Mouse (Mus musculus): ENCODE data around the gene Islr.
"Not testable (repeated sequence)": the region's sequence is repeated elsewhere in the genome, so short reads cannot be mapped to it uniquely, and the experiment has no call there.

Islr gene

DNA sequence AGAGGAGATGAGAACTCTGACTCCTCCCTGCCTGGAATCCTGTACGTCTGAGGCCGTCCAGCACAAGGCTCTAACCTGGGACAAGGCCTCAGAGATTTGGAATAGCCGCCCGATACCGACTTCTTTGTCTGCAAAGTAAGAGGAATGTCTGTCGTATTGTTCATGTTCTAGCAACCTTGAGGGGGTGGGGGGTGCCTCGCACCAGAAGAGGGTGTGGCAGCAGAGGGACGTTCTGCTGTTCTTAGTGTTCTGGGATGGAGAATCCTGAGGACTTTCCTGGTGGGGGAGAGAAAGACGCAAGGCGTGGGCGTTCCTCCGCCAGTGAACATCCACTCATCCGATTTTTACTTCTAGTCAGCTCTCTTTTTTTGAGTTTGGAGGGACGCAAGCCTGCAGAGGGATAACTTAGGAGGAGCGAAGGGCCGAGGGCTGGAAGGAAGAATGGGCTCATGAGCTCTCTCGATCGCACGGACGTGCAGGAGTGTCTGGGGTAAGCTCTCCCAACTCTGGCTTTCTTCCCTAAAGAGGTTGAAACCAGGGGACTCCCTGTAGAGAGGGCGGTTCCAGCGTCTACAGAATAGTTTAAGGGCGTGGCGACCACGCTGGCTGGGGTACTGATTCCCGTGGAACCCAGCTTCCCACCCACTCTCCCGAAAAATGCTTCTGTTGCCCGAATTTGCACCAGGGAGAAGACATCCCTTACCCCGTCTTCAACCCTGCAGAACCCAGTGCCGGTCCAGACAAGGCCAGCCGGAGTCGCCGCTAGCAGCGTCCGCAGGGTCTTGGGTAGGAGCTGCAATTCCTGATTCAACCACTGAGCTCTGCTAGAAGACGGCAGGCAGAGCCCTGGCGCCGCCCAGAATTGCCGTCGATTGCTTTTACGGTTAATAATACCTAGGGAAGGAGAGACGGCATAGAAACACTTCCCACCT is at the start of gene Islr, which contains the start of gene Islr2:
TSS of gene Islr (minus strand) at position 791 of the 932 bp plus-strand sequence.
TSS of gene Islr2 (minus strand) at position 804 of the 932 bp plus-strand sequence.
- in situ Hi-C loops (cut with MboI, MseI), result loop anchor here (5.0 kb wide), 1 partner anchor 166 kb away; no protein-coding TSS in a partner anchor

DNA sequence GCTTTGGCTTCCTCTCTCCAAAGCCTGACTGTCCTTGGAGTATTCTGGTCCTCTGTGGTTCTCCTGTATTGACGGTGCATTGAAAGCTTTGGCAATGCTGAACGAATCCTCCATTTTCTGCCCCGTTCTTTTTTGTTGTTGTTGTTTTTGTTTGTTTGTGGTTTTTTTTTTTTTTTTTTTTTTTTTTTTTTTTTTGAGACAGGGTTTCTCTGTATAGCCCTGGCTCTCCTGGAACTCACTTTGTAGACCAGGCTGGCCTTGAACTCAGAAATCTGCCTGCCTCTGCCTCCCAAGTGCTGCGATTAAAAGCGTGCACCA is 49.7 kb upstream of the Islr start:
- in situ Hi-C loops (cut with MboI, MseI), result not testable (repeated sequence)

- in situ Hi-C loops (cut with MboI, MseI), result no loop called here
These were observed 49.1 kb upstream of the Islr start, which contains the start of gene Stoml1 for GRCm38 (mm10) chr9:58253033-58253804. Gene Stoml1 (plus strand): TSS chr9:58253164.

DNA sequence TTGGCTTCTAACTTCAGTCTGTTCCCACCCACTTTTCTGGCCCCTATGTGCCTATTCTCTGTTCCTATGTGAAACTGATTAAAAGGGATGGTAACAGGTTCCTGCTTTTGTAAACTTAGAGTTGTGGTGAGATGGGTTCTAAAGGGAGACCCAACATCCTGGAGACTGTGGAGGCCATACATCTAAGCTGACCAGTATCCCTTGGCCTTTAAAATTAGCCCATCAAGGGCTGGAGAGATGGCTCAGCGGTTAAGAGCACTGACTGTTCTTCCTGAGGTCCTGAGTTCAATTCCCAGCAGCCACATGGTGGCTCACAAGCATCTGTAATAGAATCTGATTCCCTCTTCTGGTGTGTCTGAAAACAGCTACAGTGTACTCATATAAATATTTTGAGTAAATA is 46.6 kb upstream of the Islr start:
- in situ Hi-C loops (cut with MboI, MseI), result not testable (repeated sequence)

DNA sequence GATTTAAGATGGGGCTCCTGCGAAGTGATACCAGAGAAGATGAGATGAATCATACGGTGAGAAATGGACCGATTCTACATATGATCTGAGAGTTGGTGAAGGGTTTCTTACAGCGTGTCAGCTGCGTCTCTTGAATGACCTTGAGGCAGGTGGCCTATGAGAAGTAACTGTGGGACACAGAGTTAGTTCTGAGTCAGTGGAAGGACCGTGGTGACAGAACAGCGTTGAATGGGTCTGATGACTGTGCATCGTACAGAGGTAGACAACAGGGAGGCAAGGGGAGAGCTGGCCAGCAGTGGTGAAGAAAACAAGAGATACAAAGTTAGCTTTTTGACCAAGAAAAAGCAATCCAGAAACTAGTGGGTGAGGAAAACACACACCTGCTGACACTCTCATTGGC is 46.2 kb upstream of the Islr start:
- in situ Hi-C loops (cut with MboI, MseI), result no loop called here

GRCm38 (mm10) chr9:58249592-58250192 is 45.6 kb upstream of the Islr start, which contains the start of gene Pml:
Gene Pml (minus strand): TSS chr9:58249786.
- in situ Hi-C loops (cut with MboI, MseI), result no loop called here

GRCm38 (mm10) chr9:58248746-58249413 is 44.8 kb upstream of the Islr start:
- in situ Hi-C loops (cut with MboI, MseI), result no loop called here

DNA sequence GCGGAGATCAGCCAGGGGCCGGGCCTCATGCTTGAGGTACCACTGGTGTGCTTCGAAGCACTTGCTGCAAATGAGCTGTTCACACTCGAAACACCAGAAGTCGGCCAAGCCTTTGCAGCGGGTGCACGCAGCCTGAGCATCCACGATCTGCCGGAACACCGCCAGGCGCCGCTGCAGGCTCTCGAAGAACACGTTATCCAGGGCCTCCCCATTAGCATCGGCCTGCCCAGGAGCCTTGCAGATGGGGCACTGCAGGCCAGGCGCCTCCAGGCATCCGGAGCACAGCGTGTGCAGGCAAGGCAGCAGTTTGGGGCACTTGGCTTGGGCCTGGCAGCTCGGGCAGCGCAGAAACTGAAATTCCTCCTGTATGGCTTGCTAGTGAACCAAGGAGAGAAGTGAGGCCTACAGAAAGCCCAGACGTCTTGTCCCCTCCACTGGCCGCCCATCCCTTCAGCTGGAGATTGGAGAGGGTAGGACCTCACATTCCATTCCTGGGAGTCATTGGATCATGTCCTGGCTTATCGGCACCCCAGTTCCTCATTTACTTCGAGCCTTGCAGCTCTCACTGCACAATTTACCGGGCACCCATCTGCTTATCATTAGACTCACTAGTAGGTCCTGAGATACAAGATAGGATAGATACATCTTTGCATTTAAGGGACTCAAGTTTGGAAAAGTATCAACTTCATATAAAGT is 43.1 kb upstream of the Islr start:
- in situ Hi-C loops (cut with MboI, MseI), result no loop called here

DNA sequence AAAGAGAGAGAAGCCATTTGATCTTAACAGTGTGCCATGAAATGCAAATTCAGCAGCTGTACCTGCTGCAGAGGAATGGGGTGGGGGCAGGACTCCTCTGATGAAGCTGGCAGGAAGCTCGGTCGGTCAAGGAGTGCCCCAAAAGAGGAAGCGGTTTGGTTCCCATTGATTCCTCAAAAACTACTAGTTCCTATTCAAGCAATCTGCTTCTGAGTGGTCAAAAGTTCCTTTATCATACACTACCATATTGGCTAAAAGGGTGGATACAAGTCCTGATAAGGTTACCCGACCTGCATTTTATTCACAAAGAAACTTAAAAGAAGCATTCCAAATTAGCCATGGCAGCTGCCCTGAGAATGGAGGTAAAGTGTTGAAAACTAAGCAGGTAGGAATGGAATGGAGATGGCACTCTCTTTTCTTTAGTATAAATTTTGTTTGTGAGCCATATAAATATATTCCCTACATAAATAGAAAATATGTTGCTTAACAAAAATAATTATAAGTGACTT is 42.0 kb upstream of the Islr start:
- in situ Hi-C loops (cut with MboI, MseI), result no loop called here

- in situ Hi-C loops (cut with MboI, MseI), result loop anchor here (5.0 kb wide), 1 partner anchor 39 kb away; no protein-coding TSS in a partner anchor
These were observed 39.6 kb upstream of the Islr start for GRCm38 (mm10) chr9:58243696-58244095.

GRCm38 (mm10) chr9:58242696-58243095 is 38.6 kb upstream of the Islr start:
- in situ Hi-C loops (cut with MboI, MseI), result loop anchor here (5.0 kb wide), 1 partner anchor 40 kb away; no protein-coding TSS in a partner anchor

DNA sequence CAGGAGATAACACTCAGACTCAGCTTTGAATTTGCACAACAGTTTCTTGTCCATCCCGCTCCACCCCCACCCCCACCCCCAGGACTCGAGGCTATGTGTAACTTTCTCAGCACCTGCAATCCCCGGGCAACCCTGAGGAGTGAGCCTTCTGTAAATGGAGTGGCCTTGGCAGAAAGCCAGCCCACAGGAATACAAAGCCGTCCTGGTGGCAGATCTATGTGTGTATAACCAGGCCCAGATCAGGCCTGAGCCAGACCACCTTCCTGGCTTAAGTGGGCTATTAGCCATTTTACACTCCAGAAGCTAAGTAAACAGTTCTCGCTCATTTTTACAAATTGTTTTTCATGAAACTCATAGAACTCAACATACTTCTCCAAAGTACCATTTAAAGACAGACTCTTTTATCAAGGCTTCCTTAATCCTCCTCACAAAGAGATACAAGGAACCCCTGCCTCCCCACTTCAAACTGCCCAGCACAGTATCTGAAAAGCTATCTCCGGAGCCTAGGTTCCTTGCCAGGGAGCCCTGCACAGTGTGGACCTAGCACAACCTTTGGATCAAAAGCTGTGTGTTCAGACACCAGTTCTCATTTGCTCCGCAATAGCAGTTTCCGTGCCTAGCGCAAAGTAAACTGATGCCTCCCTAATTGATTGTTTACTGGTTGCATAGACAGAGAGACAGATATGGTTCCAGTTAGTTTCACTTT is 37.8 kb upstream of the Islr start:
- in situ Hi-C loops (cut with MboI, MseI), result loop anchor here (5.0 kb wide), 1 partner anchor 40 kb away; no protein-coding TSS in a partner anchor

GRCm38 (mm10) chr9:58234502-58235015 is 30.5 kb upstream of the Islr start:
- in situ Hi-C loops (cut with MboI, MseI), result no loop called here

- in situ Hi-C loops (cut with MboI, MseI), result no loop called here
These were observed 28.3 kb upstream of the Islr start for GRCm38 (mm10) chr9:58232374-58232773.

GRCm38 (mm10) chr9:58231746-58232145 is 27.6 kb upstream of the Islr start:
- in situ Hi-C loops (cut with MboI, MseI), result no loop called here

DNA sequence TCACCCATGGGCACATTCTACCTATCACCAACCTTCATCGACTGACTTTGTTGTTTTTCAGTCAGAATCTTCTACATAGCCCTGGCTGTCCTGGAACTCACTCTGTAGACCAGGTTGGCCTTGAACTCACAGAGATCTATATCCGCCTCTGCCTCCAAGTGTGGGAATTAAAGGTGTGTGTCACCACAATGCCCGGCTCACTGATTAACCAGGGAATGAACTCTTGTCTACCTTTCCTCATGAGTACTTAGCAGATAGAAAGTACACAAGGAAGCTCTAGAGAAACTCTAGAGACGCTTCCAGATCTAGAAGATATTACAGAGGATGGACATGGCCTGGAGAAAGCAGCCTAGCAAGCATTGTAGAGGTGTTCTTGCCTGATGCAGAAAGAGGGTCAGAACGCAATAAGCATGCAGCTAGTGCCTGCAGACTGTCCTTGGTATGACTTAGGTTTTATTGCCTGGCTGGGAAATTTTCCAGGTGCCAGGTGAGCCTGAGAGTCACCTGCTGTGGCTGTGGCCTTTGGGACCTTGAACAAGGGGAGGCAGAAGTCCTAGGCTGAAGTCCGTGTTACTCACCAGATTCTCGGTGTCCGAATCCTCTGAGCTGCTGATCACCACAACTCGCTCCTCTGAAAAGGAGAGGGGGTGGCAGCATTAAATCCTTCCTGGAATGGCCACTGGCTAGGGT is 24.8 kb upstream of the Islr start:
- in situ Hi-C loops (cut with MboI, MseI), result no loop called here

DNA sequence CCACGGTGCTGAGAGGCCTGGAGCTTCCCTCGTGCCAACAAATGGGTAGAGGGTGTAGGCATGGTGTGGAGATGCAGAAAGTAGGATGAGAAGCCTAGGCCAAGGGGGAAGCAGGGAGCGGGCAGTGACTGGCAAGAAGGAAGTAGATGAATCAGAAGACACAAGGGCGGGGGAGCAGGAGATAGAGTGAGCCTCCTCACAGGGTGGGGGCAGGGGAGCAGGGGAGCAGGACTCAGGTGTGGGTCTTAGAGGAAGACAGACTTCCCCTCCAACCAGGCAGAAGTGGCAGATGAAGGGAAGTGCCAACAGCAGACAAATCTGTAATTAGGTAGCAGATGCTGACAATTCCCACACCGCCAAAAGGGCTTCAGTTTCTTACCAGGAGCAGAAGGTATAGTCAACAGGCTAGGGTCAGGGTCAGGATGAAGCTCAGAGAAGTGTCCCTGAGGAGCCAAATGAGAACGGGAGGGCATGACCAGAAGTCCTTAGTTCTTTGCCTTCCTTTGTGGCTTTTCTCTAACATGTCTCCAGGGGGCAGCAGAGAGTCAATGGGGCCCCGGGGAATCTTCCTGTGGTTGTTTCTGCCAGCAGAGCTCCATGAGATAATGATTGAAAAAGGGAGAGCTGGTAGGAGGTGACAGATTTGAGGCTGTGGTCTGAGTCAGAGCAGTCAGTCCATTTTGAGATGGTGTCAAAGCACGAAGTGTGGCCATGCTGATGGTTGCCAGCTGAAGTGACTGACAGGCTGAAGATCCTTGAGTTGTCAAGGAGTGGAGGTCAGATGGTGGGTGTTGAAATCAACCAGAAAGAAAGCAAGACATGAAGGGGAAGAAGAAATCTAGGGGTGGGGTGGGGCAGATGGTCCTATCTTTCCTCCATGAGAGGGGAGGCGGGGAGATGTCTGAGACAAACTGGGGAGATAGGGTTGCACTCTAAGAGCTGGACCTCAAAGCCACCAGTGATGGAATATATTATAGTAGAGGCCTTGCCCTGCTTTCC is 22.1 kb upstream of the Islr start:
- in situ Hi-C loops (cut with MboI, MseI), result no loop called here

DNA sequence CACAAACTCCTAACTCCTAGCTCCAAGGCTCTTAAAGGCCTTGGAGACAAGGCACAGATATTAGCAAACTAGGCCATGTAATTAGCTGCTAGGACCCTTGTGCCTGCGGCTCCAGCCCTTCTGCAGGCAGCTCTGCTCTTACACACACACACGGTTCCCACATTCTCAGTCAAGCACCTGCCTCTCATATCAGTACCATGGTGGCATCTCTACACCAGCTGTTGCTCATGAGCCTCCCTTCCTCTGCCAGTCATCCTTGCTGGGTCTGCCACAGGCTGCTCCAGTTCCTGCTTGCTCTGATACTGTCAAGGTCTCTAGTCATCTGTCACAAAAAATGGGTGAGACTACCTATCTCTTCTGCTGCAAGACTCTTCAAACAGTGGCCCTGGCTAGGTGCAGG is 20.2 kb upstream of the Islr start:
- in situ Hi-C loops (cut with MboI, MseI), result no loop called here

Measured in T-helper 1 cell (primary cell).